Mouse (Mus musculus): ENCODE results near the gene Acap2. TPM values are rescaled to one million over a fixed set of nuclear protein-coding genes. Genes with fewer than 3 reads are reported as not detected.

Gene Acap2
- total RNA-seq, 2 experiments from 2014 or later, result 49.8 to 49.9 TPM

DNA sequence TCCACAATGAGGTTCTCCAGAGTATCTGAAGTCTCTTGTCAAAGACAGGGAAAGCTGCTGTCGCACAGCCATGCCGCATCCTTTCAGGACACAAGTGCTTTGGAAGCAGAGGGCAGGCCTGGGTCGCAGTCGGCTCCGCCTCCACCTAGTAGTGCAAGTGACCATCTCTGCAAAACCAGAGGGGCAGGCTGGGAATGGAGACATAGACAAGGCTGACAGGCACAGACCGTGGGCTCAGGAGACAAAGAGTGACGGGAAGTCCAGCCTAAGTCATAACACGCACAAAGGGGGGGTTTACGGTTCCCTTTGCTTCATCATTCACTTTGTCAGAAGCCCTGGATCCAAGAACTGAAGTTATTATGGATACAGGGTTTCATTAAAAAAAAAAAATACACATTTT, 107.9 kb downstream of the Acap2 start:
- no peak for DNase-seq (ENCODE audit: low spot score in 2 of 2)

DNA sequence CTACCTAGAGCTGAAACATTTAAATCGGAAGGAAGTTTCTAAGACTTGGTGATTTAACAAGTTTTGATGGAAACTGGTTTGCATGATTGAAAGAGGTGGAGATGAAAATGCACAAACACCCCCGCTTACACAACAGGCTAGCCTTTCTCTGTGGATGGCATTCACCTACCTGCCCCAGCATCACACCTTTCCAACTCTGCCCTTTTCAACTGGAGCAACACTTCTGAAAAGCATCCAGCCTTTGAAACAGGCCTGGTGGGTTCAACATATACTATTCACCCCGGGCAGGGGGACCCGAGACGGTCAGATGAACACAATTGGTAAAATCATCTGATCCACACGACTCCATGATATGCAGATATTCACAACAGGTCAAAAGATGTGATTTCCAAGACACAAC, 119.2 kb downstream of the Acap2 start:
- no peak for DNase-seq (ENCODE audit: low spot score in 2 of 2)

DNA sequence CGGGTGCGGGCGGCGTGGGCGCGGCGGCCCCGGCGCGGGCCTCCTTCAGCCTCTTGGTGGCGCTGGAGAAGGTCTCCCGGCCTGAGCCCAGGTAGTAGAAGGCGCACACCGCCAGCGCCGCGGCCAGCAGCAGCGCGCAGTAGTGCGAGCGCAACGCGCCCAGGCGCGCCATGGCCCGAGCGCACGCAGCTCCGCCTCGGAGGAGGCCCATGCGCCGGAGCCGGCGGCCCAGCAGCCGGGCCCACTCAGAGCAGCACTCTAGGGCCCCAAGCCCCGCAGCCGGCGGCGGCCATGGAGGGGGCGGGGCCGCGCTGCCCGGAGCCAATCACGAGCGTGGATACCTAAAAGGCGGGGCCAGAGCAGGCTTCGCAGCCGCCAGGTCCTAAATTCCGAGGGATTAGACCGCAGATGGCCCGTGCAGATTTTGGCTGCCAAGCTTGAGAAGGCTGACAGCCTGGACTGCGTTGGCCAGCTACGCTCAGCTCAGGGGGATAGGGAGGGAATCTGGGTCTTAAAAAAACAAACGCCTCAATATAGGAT, 119.8 kb downstream of the Acap2 start, which contains the start of gene Xxylt1:
Xxylt1 (minus strand) TSS at position 308 of the 540 bp plus-strand sequence.
- DNase-seq (ENCODE audit: low spot score in 2 of 2), result peak; percentile 77 to 88

DNA sequence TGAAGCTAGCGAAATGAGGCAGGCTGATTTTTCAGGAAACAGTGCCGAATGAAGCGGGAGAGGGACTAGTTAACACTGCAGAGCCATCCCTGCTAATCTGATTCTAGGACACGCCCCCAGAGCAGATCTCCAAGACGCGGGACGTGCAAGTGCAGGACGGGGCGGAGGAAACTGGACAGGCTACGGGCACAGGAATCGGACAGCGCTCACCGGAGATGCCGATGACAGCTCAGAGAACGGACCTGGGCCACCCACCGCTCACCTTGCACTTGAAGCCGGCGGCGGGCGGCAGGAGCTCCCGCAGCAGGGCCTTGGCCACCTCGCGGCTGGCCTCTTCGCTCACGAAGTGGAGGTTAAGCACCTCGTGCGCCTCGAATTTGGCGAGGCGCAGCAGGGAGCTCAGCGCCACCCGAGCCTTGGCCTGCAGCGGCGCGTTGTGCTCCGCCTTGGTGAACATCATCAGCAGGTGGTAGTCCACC, 120.4 kb downstream of the Acap2 start:
- DNase-seq (ENCODE audit: low spot score in 2 of 2), result peak in 1 of 2 experiments; percentile 51

DNA sequence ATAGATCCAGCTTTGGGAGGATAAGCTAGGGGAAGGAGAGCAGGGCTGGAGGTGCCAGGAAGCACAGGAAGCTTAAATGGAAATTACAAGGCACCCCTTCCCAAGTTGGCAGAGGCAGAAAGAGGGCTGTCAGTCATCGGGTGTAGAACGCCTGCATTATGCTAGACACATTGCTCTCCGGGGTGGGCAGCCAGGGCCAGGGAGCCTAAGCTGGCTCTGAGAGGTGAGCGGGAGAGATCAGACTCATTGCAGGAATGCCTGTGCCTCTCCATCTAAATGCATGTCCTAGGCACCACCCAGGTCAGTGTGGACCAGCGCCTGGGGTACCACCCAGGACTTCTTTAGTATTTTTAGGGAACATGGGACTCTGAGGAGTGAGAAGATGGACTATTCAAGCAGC, 123.6 kb downstream of the Acap2 start:
- no peak for DNase-seq (ENCODE audit: low spot score in 2 of 2)

DNA sequence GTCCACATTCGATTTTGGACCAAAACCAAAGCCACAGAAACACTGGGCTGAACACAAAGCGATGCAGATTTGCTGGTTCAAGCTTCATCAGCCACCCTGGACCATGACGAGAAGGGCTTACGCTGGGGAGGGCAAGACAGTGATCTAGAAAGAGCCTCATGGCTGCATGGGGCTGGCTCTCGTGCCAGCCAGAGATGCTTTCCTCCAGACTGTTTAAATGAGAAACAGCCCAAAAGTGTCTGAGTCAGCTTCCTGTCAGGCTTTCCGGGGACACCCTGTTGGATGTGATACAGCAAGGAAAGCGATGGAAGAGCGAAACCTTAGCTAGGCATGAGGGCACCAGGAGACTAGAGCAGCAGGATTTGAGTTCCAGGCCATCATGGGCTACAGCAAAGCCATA, 124.6 kb downstream of the Acap2 start:
- no peak for DNase-seq (ENCODE audit: low spot score in 2 of 2)

DNA sequence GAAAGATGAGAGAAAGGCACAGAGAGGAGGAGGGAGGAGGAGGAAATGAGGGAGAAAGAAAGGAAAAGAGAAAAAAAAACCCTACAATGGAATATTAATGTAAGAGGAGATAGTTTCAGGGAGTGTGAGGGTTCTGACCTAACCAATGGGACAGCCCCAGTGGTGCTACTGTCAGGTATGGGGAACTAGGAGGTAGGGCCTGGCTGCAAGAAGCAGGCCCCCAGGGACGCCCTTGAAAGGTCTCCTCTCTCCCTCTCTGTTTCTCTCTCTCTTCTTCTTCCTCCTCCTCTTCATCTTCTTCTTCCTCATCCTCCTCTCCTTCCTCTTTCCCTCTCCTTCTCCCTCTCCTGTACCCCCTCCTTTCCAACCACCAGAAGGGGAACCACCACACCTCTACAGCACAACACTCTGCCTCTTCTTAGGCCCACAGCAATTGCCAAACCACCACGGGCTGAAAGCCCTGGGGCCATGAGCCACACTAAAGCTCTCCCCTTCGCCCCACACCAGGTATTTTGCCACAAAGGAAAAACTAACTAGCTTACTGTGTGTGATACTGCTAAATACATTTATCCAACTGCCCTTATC, 126.6 kb downstream of the Acap2 start:
- DNase-seq (ENCODE audit: low spot score in 2 of 2), result no peak

DNA sequence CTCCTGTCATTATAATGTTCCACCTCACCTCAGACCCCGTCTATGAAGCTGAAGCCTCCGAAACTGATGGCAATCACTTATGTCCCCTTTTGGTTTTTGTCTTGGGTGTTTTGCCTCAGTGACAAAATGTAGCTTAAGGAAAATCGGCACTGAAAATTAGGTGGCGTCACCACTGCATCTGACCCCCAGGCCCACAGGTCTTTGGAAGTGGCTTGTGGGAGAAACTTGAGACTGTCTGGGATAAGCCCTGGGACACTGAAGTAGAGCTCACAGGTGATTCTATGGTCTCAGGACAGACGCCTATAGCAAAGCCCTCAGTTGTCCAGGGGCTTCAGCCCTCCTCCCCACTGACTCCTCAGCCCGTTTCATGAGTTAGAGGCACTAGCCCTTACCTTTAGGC, 129.3 kb downstream of the Acap2 start:
- no peak for DNase-seq (ENCODE audit: low spot score in 2 of 2)

DNA sequence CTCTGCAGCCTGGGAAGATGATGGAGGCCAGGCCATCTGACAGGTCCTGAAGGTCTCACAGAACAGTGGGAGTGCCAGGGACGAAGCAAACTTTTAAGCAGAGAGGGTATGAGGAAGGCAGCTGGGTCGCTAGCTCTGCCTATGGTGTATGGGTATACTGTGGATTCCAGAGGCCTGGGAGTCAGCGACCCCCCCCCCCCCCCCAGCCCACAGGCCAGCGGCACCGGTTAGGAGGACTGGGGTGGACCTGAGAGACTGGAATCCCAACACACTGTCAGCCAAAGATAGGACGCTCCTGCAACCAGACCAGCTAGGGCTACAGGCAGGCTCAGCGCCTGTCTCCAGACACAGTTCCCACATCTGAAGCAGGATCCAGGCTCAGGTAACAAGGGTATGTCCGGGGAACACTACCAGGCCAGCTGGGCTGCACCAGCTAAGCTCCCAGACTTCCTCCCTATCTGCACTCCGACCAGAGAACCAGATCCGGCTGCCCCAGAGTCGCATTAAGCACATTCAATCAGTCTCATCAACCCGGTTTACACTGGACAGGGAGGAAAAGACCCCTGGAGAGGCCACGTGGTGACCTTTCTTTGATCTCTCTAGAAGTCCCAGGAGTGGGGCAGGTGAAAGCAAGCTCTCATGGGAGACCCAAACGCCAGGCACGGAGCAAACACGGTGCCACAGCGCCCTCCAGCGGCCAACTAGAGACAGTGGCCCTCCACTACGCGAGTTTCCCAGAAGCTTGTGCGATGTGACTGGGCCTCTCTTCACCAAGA, 130.5 kb downstream of the Acap2 start:
- peak; percentile 63 to 86 for DNase-seq (ENCODE audit: low spot score in 2 of 2)

DNA sequence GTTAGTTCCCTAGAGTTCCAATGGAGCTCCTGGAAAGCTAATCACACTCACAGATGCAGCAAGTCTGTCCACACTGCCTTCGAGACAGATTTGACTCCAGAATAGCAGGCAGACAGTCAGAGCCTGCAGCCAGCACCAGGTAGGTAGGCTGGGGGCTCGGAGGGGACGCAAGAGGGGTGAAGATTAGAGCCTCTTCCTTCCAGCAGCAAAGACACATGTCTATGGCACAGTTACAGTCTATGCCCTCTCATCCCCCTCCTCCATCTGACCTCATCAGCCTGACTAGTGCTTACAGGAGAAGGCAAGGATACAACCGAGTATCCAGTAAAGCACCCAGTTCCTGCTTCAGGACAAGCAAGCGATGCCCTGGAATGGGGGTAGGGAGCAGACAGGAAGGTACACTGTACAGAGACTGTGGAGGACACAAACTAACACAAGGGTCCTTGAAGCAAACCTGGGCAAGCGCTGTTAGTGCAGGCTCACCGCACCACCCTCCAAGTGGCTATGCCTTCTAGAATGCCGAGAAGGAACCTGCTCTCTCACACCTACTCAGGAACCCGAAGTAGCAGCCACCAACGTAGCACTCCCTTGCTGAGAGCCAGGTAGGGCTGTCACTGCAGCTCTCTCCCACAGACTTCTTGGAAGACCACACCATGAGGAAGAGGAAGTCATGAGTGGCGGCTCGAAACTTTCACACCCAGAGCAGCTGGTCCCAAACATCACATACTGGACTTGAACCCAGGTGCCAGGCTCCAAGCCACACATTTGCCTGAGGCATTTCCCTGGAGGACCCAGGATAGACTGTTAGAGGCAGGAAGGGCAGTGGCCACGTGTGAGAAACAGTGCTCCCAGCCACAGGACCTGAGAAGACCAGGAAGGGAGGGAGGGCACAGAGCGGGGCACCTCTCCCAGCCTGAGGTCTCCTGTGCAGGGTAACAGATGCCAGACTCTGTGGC, 131.6 kb downstream of the Acap2 start:
- no peak for DNase-seq (ENCODE audit: low spot score in 2 of 2)

DNA sequence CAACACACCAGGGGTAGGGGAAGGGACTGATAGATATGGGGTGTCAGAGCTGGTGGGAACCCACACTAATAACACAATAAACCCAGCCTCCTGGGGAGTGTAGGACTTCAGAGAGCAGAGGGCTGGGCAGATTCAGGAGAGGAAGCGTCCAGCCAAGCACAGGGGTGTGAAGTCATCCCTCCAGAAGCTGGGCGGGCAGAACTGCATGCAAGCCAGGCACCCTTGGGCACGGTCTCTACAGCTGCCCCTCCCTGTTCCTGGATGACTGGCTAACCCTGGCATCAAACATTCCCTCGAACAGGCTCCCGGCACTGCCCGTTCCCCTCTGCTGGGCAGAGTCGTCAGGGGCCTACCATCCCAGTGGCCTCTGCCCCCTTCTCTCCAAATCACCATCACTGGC, 132.8 kb downstream of the Acap2 start:
- DNase-seq (ENCODE audit: low spot score in 2 of 2), result no peak

DNA sequence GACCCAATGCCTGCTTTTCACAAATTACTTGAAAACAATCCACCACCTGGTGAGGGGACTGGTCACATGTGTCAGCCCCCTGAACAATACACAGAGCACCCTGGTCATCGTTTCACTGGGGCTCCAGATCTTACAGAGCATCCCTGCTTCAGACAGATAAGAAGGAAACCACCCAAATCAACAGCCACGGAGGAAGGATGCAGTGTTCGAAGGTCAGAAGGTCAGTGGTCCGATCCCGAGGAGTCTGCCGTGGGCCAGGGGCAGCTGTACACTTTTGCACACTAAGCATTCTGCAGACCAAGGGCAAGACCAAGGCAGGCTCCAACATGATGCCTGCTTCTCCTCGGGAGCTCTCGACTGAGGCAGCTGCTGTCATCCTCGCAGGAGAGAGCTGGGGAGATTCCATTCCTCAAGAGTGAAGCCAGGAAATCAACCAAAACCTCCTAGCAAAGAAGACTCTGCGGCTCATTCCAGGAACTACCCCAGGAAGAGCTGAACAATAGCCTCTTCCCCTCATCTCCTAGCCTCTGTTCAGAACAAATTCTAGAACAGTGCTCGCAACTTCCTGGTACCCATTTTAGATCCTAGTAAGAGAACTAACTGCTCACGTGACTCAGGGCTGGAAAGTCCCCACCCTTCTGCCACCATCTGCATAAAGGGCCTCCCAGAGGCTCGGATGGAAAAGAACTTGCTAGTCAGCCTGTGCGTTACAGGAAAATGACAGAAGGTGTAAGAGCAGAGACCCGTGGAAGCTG, 134.5 kb downstream of the Acap2 start:
- DNase-seq (ENCODE audit: low spot score in 2 of 2), result no peak

DNA sequence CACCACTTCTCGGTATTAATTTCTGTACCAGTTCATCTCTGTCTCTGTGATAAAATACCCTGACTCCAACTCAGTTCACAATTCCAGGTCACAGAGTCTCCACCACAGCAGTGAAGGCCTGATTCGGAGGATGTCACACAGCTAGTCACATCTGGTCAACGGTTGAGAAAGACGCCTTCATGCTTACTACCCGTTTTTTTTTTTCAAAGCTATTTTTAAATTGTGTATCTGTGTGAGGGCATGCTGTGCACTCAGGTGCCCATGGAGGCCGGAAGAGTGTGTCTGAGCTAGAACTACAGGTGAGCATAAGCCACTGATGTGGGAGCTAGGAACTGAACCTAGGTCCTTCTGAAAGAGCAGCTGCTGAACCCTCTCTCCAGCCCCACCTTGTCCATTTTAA, 136.3 kb downstream of the Acap2 start:
- no peak for DNase-seq (ENCODE audit: low spot score in 2 of 2)

DNA sequence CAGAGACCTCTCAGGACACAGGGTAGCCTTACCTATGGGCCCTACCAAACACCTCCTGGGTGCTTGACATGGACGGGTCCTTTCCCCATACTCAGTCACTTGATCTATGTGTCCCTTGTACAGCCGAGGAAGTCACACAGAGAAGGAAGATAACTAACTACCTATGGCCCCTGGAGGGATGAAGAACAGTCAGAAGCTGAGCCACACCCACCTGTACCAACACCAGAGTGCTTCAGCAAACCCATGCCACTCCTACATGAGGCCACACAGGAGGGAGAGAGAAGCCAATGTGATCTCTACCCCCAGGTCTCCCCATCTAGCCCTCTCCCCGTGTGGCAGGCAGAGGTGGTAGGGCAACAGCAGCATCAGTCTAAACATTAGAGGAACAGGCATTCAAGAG, 138.1 kb downstream of the Acap2 start:
- DNase-seq (ENCODE audit: low spot score in 2 of 2), result no peak

DNA sequence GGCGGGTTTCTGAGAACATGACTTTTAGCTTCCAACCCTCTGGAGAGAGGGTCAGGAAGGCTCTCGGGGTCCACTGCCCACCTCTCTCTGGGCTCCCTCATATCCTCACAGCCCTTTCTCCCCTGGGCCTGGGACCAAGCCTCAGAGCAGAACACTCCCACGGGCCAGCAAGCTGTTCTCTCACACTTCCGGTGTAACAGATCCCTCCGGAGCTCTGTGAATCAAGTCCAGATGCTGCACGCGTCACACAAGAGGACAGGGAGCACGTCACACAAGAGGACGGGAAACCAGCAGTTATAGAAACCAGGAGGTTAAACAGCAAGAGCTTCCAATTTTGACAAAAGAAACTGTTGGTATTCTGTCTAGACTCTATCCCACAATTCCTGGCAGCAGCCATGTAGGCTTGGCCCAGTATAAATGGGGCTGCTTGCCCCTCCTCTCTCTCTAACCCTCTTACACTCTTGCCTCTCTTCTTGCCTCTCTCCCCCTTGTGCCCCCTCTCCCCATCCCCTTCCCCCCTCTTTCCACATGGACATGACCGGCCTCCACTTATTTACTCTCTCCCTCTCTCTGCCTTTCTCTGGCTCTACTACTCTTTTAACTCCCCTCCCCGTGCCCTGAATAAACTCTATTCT, 139.7 kb downstream of the Acap2 start:
- no peak for DNase-seq (ENCODE audit: low spot score in 2 of 2)

DNA sequence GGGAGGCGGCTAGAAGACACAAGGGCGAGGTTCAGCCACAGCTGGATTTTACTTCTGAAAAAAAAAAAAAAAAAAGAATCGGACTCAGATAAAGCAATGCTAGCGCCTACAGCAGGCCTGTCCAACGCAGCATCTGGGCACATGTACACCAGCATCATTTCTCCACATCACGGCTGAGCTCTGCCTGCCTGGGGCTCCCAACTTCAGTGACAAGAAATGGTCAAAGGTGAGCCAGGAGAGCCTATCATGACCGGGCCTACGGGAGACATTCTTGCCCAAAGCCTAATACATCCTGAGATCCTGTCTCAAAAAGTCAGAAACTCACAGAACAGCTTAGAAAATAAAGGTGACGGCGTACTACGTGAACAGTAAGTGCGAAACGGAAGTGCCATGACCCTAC, 140.3 kb downstream of the Acap2 start:
- no peak for DNase-seq (ENCODE audit: low spot score in 2 of 2)

DNA sequence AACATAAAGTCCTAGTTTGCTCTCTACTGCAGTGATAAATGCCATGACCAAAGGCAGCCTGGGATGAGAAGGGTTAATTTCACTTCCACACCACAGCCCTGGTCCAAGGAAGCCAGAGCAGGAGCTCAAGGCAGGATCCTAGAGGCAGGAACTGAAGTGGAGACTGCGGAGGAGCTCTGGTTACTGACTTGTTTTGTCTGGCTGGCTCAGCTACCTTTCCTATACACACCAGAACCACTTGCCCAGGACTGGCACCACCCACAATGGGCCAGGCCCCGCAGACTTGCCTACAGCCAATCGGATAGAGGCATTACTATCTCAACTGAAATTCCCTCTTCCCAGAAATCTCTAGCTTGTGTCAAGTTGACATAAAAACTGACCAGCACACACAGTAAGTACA, 140.8 kb downstream of the Acap2 start:
- DNase-seq (ENCODE audit: low spot score in 2 of 2), result no peak

DNA sequence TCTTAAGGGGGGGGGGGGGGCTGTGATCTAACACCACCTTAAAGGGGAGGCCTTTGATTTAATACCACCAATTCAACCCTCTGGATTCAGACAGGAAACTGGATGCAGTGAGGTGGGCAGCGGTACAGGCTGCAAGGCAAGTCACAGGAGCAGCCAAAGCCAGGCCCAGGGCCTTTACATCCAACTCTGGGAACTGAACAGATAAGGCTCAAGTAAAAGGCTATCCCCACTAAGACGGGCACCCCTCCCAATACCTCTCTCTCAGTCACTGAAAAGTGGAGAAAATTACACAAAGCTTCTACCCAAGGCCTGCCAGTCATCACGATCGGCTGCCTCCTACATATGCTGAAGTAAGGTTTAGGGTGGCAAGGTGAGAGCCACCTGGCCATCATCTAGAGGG, 141.3 kb downstream of the Acap2 start:
- DNase-seq (ENCODE audit: low spot score in 2 of 2), result no peak

DNA sequence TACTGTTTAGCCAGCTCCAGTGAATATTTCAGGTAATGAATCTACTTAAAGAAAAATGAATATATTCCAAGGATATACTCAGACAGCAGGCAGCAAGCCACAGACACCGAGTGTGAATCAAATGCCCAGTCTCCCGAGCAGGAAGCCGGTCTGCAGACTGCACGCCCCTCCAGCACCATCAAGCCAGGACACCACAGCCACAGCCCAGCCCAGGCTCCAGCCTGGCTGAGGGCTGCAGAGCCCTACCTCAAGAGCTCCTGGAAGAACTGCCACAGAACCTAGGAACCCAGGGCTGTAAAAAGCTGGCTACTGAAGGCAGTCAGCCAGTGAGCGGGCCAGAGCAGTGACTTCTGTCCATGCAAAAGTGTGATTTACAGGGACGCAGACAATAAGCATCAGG, 148.2 kb downstream of the Acap2 start:
- DNase-seq (ENCODE audit: low spot score in 2 of 2), result no peak

DNA sequence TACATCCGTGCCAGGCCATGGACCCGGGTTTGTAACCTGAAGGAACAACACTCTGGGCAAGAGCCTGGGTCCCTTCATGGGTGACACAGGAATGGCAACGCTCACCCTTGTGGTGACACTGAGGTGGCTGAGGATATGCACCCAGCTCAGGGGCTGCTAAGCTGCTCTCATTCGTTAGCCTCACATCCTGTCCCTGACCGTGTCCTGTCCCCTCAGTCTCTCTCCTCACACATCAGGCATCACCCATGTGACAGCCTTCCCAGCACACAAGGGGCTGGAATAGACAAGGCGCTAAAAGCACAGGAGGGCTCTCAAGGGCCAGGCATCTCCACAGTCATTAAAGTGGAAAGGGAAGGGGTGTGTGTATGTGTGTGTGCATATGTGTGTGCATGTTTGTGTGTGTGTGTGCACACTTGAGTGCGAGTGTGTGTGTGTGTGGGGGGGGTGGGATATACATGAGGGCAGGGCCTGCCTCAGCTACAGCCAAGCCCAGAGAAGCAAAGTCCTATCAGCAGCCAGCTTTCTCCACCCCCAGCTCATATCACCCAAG, 148.8 kb downstream of the Acap2 start:
- DNase-seq (ENCODE audit: low spot score in 2 of 2), result no peak
